Mouse (Mus musculus) layer of hippocampus, adult 2 months (tissue): ENCODE data around the gene Arl8b. TPM values are rescaled to one million over a fixed set of nuclear protein-coding genes. Genes with fewer than 3 reads are reported as not detected.
A peak's percentile ranks its signal among the peaks of the same experiment; 100 is the strongest.

Source experiments
- DNase-seq, 2 experiments: peaks; one replicate each; pipeline ENCODE4 v3.0.0; 2022; ENCODE audit warnings: low spot score in 2 of 2
- H3K27ac ChIP-seq: fragments of 200-600 bp; 2 replicates; pipeline ENCODE4 v1.8.1; 2022
- H3K4me3 ChIP-seq: fragments of 200-600 bp; 2 replicates; pipeline ENCODE4 v1.8.1; 2022; ENCODE audit warnings: mild to moderate bottlenecking
- CTCF ChIP-seq: fragments of 200-600 bp; conservative IDR thresholded peaks from 2 replicates; pipeline ENCODE4 v1.8.1; 2022; ENCODE audit warnings: antibody characterized with exemption, mild to moderate bottlenecking, moderate library complexity
- long read RNA-seq, 2 experiments: library from polyadenylated mRNA; stranded (forward); transcript quantifications; one replicate each; pipeline ENCODE4 v2.0.0; 2021; ENCODE audit warnings: borderline mapping rate in 2 of 2
- total RNA-seq, 2 experiments: library from RNA; stranded (reverse); gene quantifications; 2 replicates each; pipeline ENCODE4 v1.2.3; 2021

Arl8b gene
- total RNA-seq, result 100 to 1,000 TPM; 202 to 216 TPM
- long read RNA-seq, experiment 1, full-length matches to known transcripts, result 185 of 199 reads
- long read RNA-seq, experiment 1, partial matches to known transcripts, result 9 of 199 reads
- long read RNA-seq, experiment 1, other reads (novel, unspliced or antisense), result 5 of 199 reads
- long read RNA-seq, experiment 2, full-length matches to known transcripts, result 260 of 291 reads
- long read RNA-seq, experiment 2, partial matches to known transcripts, result 21 of 291 reads
- long read RNA-seq, experiment 2, other reads (novel, unspliced or antisense), result 10 of 291 reads

GRCm38 (mm10) chr6:108782526-108783183 lies at the start of gene Arl8b:
TSS of gene Arl8b (plus strand) at chr6:108783099.
- peak within 1 kb of the TSS; percentile 94 for H3K4me3 ChIP-seq
- DNase-seq, result peak; percentile 93 to 98
- H3K27ac ChIP-seq, result peak within 1 kb of the TSS; percentile 94
- peak; percentile 93 for TF ChIP-seq CTCF

- DNase-seq, result peak; percentile 81 to 83
- peak; percentile 93 for TF ChIP-seq CTCF
- Histone ChIP-seq H3K27ac (no peak overlapping the region), H3K4me3 (no peak overlapping the region)
Observed at GRCm38 (mm10) chr6:108735910-108736750, 46.8 kb upstream of the Arl8b start.

GRCm38 (mm10) chr6:108738463-108739203 lies 44.3 kb upstream of the Arl8b start:
- no peak overlapping the region for H3K4me3 ChIP-seq
- peak; percentile 80 to 92 for DNase-seq
- no peak for TF ChIP-seq CTCF

GRCm38 (mm10) chr6:108740579-108740978 lies 42.3 kb upstream of the Arl8b start:
- no peak for DNase-seq

More at GRCm38 (mm10) chr6:108738463-108739203, 44.3 kb upstream of the Arl8b start:
- H3K27ac ChIP-seq, result no peak overlapping the region

GRCm38 (mm10) chr6:108743730-108744129 lies 39.2 kb upstream of the Arl8b start:
- Histone ChIP-seq H3K27ac (no peak overlapping the region), H3K4me3 (no peak overlapping the region)
- 0 out of 2 replicates have a peak, but pooled peaks have one; percentile 14 for TF ChIP-seq CTCF
- no peak for DNase-seq

More at GRCm38 (mm10) chr6:108740579-108740978, 42.3 kb upstream of the Arl8b start:
- Histone ChIP-seq H3K27ac (no peak overlapping the region), H3K4me3 (no peak overlapping the region)
- no peak for TF ChIP-seq CTCF

GRCm38 (mm10) chr6:108751324-108751723 lies 31.6 kb upstream of the Arl8b start:
- TF ChIP-seq CTCF, result no peak
- H3K4me3 ChIP-seq, result no peak overlapping the region
- no peak for DNase-seq

GRCm38 (mm10) chr6:108752395-108752794 lies 30.5 kb upstream of the Arl8b start:
- no peak overlapping the region for H3K27ac ChIP-seq
- no peak overlapping the region for H3K4me3 ChIP-seq
- peak; percentile 54 for TF ChIP-seq CTCF
- DNase-seq, result peak in 1 of 2 experiments; percentile 40

More at GRCm38 (mm10) chr6:108751324-108751723, 31.6 kb upstream of the Arl8b start:
- H3K27ac ChIP-seq, result no peak overlapping the region

- Histone ChIP-seq H3K4me3 (no peak overlapping the region), H3K27ac (no peak overlapping the region)
- TF ChIP-seq CTCF, result 0 out of 2 replicates have a peak, but pooled peaks have one; percentile 4
- no peak for DNase-seq
Observed at GRCm38 (mm10) chr6:108753536-108753935, 29.4 kb upstream of the Arl8b start.

GRCm38 (mm10) chr6:108754376-108754775 lies 28.5 kb upstream of the Arl8b start:
- no peak overlapping the region for H3K27ac ChIP-seq
- no peak overlapping the region for H3K4me3 ChIP-seq
- TF ChIP-seq CTCF, result no peak
- no peak for DNase-seq

- DNase-seq, result no peak
- Histone ChIP-seq H3K27ac (no peak overlapping the region), H3K4me3 (no peak overlapping the region)
- TF ChIP-seq CTCF, result no peak
Observed at GRCm38 (mm10) chr6:108755936-108756335, 27.0 kb upstream of the Arl8b start.

GRCm38 (mm10) chr6:108758997-108759697 lies 23.8 kb upstream of the Arl8b start:
- H3K4me3 ChIP-seq, result no peak overlapping the region
- no peak overlapping the region for H3K27ac ChIP-seq
- TF ChIP-seq CTCF, result no peak
- no peak for DNase-seq

GRCm38 (mm10) chr6:108759698-108760039 lies 23.2 kb upstream of the Arl8b start:
- no peak overlapping the region for H3K4me3 ChIP-seq
- DNase-seq, result no peak
- no peak overlapping the region for H3K27ac ChIP-seq
- TF ChIP-seq CTCF, result no peak
